Mouse (Mus musculus): ENCODE measurements around the gene Glb1l. TPM values are rescaled to one million over a fixed set of nuclear protein-coding genes. Genes with fewer than 3 reads are reported as not detected.

Glb1l gene
- total RNA-seq, 2 experiments from 2014 or later: 10.8 to 12.2 TPM

DNA sequence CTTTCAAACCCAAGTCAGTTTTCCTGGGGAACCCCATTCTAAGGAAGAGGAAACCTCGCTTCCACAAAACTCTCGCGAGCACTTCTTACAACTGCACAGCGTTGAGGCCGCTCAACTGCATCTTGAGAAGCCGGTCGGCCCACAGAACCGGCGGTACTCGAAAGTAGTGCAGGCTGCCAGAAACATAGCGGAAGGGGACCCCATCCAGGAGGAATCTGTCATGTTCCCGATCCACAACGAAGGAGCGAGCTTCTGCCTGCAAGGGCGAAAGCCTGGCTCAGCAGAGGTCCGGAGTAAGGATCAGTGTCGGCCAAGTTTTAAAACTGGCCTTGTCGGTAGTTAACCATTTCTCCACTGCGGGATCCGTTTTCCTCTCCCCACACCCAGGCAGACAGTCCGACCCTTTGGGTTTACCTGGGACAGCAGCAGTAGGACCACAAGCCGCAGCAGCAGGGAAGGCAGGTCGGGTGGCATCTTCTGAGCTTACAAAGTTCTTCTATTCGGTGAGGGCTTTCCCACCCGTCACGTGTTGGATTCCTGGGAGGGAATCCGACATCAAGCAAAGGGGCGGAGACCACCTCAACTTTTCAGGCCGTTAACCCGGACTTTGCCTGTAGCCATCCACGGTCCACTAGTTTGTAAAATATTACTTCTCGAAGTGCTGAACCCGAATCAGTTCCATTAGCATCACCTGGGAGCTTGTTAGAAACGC, 1.5 kb downstream of the Glb1l start:
- DNase-seq (ENCODE audit: low spot score in 2 of 2): no peak

DNA sequence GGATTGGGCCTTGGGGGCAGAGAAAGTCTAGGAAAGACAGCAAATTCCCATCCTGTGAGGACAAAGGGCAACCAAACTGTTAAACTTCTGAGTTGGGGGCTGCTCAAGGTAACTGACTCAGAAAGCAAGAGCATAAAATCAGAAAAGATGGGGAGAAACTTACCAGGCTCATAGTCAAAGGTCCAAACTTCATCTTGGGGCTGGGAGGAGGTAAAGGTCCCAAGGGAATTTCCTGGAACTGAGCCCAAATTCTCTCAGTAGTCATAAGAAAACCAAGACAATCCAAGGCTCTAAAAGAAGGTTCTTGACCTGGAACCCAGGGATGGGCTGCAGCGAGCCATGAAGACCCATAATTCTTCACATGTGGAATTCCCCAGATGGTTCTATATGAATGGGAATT, 9.4 kb downstream of the Glb1l start:
- no peak for DNase-seq (ENCODE audit: low spot score in 2 of 2)

DNA sequence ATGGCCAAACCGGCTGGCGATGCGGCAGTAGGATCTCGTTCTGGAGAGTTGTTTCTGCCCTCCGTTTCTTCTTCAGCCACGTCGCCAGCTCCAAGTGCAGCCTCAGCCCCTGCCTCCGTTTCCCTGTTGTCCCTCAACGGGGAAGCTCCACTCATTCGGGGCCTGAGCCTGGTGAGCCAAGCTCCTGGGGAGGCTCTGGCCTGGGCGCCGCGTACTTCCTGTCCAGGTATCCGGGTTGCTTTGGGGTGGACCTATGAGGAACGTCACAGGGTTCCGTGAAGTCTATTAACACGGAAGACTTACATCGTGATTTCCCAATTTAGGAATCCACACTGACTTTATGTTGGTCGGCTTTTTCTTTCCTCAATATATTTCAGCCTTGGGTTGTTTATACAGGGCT, 18.2 kb downstream of the Glb1l start:
- no peak for DNase-seq (ENCODE audit: low spot score in 2 of 2)

GRCm38 (mm10) chr1:75191622-75192402, 18.8 kb downstream of the Glb1l start, which contains the start of the genes Ankzf1 and Atg9a:
Gene Ankzf1, plus strand, starts transcription at chr1:75192151.
Gene Atg9a, minus strand, starts transcription at chr1:75192196.
- peak; percentile 92 to 95 for DNase-seq (ENCODE audit: low spot score in 2 of 2)

GRCm38 (mm10) chr1:75191258-75191621, 19.4 kb downstream of the Glb1l start:
- no peak for DNase-seq (ENCODE audit: low spot score in 2 of 2)

GRCm38 (mm10) chr1:75190577-75190976, 20.0 kb downstream of the Glb1l start:
- no peak for DNase-seq (ENCODE audit: low spot score in 2 of 2)

GRCm38 (mm10) chr1:75187914-75188483, 22.6 kb downstream of the Glb1l start:
- no peak for DNase-seq (ENCODE audit: low spot score in 2 of 2)

GRCm38 (mm10) chr1:75187126-75187525, 23.5 kb downstream of the Glb1l start:
- DNase-seq (ENCODE audit: low spot score in 2 of 2): no peak

DNA sequence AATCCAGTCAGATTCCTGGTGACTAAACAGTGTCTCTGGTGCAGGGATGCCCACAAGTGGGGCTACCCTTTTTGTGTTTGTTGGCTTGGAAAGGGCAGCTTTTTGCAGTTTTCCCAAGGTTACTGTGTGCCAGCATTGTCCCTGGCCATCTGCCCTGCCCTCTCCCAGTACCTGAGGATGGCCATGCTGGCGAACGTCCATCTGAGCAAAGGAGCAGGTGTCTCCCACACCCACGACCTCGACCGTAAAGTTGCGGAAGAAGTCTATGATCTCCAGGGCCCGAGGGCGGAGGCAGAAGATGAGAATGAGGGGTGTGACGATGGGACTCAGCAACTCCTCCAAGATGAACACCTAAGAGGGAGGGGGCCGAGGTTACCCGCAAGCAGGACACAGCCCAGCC, 25.1 kb downstream of the Glb1l start:
- DNase-seq (ENCODE audit: low spot score in 2 of 2): no peak

GRCm38 (mm10) chr1:75182160-75182559, 28.5 kb downstream of the Glb1l start:
- DNase-seq (ENCODE audit: low spot score in 2 of 2): no peak

- no peak for DNase-seq (ENCODE audit: low spot score in 2 of 2)
These were observed 29.2 kb downstream of the Glb1l start for GRCm38 (mm10) chr1:75181377-75181870.

GRCm38 (mm10) chr1:75180741-75181140, 29.9 kb downstream of the Glb1l start:
- no peak for DNase-seq (ENCODE audit: low spot score in 2 of 2)

- peak; percentile 88 to 91 for DNase-seq (ENCODE audit: low spot score in 2 of 2)
These were observed 30.5 kb downstream of the Glb1l start, which contains the start of gene Abcb6 for GRCm38 (mm10) chr1:75180105-75180590. Gene Abcb6, minus strand, starts transcription at chr1:75180392.

GRCm38 (mm10) chr1:75179334-75180104, 31.1 kb downstream of the Glb1l start:
- DNase-seq (ENCODE audit: low spot score in 2 of 2): peak; percentile 25 to 34

DNA sequence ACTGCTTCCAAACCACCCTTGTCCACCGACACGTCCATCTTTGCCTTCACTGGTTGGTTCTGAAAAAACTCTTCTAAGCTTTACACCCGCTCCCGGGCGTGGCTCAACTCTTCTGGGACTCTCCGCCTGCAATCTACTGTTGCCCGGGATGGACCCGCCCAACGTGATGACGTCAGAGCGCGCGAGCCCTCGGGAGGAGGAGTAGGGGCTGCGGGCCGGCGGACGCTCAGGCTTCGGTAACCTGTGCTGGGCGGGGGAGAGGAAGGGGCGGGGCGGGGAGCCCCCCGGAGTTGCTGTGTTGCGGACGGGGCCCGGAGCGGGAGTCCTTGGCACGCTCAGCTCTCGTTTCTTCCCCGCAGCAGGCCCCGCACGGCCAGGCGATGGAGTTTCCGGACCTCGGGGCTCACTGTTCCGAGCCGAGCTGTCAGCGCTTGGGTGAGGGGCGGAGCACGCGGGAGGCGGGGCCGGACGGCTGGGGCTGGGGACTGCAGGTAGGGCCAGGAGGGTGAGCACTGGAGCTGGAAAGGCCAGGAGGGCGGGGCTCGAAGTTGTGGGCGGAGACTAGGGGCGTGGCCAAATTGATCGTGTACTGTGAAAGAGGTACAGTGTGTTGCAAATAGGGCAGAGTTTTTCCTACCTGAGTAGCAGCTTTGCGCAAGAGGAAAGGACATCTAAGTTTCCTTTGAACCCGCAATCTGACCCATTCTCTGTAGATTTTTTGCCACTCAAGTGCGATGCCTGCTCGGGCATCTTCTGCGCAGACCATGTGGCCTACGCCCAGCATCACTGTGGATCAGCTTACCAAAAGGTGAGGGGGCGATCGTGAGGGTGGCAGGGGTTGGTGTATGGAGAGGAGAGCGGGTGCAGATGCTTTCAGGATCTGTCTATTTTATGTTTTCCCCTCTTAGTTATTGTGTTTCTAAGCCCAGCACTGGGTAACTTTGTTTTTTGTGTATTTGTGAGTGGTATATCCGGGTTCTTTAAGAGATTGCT, 41.8 kb downstream of the Glb1l start, which contains the start of gene Zfand2b:
TSS of gene Zfand2b (plus strand) at position 175 of the 993 bp plus-strand sequence.
- DNase-seq (ENCODE audit: low spot score in 2 of 2): peak; percentile 96

DNA sequence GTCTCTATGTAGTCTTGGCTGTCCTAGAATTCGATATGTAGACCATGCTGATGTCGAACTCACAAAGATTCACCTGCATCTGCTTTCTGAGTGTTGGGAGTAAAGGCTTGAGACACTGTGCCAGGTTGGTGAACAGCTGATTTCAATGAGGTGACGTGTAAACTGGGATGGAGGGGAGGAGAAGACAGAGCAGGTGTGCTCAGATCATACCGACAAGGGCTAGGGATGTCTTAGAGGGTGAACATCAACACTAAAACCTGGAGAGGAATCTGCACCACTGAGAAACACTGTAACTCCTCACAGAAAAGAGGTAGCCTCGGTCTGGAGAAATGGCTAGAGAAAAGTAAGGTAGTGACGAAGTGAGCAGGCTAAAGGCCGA, 42.5 kb downstream of the Glb1l start:
- DNase-seq (ENCODE audit: low spot score in 2 of 2): no peak

DNA sequence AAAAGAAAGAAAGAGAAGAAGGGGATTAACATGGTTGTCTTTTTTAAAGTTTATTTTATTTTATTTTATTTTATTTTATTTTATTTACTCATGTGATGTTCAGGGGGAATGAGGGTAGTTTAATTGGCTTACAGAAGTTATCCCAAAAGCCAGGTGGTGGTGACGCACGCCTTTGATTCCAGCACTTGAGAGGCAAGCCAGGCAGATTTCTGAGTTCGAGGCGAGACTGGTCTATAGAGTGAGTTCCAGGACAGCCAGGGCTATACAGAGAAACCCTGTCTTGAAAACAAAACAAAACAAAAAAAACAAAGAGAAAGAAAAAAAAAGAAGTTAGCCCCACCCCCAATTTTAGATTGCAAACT, 50.4 kb downstream of the Glb1l start:
- no peak for DNase-seq (ENCODE audit: low spot score in 2 of 2)

- no peak for DNase-seq (ENCODE audit: low spot score in 2 of 2)
These were observed 50.9 kb downstream of the Glb1l start for GRCm38 (mm10) chr1:75159540-75160255.

DNA sequence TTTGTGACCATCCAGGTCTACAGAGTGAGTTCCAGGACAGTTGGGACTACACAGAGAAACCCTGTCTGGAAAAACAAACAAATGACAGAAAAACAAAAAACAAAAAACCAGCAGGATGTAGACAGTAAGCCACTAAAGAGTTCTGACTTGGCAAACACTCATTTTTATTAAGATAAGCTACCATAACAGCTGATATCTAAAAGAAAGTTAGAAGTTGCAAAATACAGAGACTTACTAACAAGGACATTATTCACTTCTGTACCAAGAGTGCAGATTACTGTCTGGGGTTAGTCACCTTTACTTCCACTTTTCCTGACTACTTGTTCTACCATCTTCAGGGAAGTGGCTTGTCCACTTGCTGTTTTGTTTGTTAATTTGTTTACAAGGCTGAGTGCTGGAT, 51.6 kb downstream of the Glb1l start:
- DNase-seq (ENCODE audit: low spot score in 2 of 2): no peak
